Mouse (Mus musculus): Measurements from ENCODE around the gene Slc35f4. TPM values are rescaled to one million over a fixed set of nuclear protein-coding genes. Genes with fewer than 3 reads are reported as not detected.

Gene Slc35f4
- not detected in 2 replicates for polyA plus RNA-seq (2012)

DNA sequence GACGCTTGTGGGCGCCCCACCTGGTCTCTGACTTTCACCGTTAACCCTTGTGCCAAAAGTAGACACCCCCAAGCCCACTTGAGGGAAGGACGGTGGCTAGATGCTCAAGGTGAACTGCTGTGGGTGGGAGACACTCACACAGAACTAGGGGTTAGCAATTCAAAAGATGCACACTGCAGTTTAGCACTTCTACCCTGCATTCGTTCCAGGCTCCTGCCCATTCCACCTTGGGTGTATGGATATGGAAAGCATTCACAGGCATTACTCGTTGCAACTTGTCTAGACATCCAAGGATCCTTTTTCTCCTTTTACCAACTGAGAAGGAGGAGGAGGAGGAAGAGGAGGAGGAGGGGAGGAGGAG lies at the start of gene Slc35f4:
Gene Slc35f4, minus strand, starts transcription at position 116 of the 361 bp plus-strand sequence.
- no peak for TF ChIP-seq GATA1 (IDR thresholded peaks at IDR 0.05; ENCODE audit: low read length)

DNA sequence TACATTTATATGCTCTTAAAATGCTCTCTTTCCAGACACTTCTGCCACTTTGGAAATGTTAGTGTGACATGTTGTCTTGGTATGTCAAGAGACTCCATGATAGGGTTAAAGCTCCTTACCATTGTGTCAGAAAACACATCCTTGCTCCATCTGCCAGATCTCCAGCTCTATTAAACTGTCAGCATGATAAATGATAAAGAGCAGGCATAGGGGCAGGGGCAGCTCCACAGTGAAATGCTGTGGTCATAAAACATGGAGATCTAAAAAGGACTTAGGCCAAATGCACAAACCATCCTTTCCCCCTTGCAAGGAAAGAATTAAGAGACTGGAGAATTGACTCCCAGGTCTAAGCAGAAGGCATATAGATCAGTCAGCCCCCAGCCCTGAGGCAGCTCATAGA lies 42.5 kb upstream of the Slc35f4 start:
- TF ChIP-seq GATA1 (IDR thresholded peaks at IDR 0.05; ENCODE audit: low read length), result no peak

DNA sequence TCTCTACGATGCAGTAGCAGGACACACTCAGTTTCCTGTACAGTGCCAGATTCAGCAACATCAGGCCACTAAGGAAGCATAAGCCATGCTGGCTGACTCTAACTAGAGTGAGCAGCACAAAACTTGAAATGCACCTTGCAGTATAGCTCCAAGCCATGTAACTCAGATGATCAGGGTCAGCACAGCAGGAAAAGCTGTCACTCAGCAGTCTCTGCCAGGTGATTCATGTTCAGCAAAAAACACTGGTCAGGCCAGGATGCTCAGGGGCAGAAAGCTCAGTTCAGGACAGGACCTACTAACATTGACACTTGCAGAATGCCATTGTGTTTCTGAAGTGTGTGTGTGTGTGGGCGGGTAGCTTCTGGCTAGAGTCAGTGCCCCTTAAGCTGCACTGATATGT lies 34.9 kb upstream of the Slc35f4 start:
- no peak for TF ChIP-seq GATA1 (IDR thresholded peaks at IDR 0.05; ENCODE audit: low read length)

DNA sequence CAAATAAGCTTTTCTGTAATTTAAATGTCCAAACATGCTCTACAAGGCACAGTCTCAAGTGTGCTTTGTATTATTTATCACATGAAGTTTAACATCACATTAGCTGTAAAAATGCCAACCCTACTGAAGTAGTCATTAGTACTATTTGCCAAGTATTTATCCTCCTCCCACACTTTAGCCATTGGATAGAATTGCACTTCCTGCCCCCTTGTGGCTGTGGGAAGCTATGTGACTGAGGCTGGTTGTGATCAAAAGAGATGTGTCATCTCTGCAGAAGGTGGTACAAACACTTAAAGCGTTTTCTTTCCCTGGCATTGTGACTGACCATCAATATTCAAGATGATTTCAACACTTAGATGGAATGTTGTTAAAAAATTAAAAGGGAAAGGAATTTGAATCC lies 14.3 kb upstream of the Slc35f4 start:
- no peak for TF ChIP-seq GATA1 (IDR thresholded peaks at IDR 0.05; ENCODE audit: low read length)

DNA sequence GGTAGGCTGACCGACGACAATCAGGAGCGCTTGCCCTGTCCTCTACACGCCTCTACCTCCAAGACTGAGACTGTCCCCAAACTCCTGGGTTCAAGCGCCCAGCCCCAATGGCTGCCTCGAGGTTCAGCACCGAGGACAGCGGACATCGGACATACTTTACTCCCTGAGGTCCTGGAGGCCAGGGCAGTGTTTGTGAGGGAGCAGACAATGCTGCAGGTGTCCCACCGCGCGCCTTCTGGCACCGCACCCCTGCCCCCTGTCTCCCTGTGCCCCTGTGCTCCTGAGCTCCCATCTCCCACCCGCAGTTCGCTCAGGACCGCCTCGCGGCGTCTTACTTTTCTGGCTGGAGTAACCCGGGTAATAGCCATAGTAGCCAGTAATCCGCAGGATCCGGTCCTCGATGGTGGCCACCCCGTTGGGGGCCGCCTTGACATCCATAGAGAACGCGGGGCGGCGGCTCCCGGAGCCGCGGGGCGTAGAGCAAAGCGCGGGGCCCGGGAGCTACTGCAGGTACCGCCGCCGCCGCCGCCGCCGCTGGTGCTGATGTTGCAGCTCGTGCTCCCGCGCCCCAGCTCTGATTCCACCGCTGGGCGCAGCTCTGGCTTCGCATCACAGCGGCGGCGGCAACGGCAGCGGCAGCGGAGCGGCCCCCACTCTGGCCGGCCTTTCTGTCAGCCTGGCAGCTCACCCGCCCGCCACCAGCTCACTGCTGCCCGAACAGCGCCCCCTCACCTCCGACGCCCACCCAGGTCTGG lies 493 bp downstream of the Slc35f4 start:
- no peak for TF ChIP-seq GATA1 (IDR thresholded peaks at IDR 0.05; ENCODE audit: low read length)

DNA sequence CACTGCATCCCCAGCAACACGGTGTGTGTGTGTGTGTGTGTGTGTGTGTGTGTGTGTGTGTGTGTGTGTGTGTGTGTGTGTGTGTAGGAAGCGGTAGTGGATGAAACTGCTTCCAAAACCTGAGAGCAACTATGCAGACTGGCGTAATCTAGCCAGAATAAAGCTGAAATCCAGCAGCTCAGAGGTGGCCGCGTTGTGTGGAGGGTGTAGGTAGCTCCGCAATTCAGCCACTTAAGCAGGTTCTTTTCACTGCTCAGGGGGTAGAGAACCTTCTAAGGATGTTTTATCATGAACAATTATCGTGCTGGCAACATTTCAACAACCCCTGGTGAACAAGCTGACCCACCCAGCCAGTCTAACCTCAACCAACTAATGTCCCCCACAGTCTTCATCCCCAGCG lies 1.2 kb downstream of the Slc35f4 start:
- TF ChIP-seq GATA1 (IDR thresholded peaks at IDR 0.05; ENCODE audit: low read length), result no peak

DNA sequence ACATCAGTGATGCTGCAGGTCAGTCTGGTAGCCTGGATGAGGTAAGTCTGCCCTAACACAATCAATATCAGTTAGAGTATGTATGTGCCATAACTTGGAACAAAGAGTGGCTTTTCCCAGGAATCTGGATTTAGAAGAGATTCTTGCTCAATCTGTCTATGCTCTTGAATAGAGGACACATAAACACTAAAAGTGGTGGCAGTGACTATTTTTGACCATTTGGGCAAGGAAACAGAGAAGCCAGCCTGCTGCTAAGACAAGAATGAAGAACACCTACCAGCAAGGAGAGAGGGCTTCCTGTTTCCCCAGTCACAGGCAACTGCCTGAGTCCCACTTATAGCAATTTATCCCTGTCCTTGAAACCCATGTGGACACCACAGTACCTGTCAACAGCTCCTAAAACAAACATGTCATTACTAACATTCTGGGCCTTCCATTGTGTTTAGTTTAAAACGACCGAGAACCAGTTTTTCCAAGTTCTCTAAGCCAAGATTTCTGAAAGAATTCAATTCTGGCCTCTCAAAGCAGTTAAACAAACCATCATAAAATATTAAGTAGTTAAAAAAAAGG lies 10.7 kb downstream of the Slc35f4 start:
- no peak for TF ChIP-seq GATA1 (IDR thresholded peaks at IDR 0.05; ENCODE audit: low read length)

DNA sequence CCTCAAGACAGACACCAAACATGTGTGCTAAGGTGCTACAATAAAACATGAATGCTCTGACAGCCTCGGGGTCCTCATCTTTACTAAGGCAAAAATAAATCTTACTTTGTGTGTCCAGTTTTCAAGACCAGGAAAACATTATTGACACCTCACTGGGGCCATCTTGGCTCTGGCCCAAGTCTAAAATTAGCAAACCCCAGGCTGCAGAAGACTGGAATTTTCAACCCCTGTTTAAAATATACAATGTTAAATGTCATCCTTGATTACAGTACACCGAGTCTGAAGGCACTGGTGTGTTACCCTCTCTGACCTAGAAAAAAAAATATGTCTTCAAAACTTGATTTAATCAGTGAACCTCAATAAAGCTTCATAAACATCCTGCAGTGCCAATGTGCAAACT lies 11.7 kb downstream of the Slc35f4 start:
- no peak for TF ChIP-seq GATA1 (IDR thresholded peaks at IDR 0.05; ENCODE audit: low read length)

DNA sequence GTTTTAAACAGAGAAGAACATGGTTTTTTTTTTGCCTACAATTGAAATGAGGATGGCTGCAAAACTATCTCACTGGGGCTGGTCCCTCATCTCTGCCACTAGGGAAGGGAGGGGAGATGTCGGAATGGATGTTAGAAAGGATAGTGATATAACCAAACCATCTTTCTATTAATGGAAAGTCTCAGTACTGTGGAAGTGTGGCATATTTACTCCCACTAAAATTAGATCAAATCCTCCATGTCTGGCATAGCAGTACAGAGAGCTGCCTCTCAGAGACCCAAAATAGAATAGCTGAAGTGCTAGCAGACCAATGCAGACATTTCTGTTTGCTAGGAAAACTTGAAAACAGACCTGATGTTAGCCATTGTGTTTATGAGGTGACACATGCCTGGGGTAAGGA lies 30.7 kb downstream of the Slc35f4 start:
- TF ChIP-seq GATA1 (IDR thresholded peaks at IDR 0.05; ENCODE audit: low read length), result no peak

DNA sequence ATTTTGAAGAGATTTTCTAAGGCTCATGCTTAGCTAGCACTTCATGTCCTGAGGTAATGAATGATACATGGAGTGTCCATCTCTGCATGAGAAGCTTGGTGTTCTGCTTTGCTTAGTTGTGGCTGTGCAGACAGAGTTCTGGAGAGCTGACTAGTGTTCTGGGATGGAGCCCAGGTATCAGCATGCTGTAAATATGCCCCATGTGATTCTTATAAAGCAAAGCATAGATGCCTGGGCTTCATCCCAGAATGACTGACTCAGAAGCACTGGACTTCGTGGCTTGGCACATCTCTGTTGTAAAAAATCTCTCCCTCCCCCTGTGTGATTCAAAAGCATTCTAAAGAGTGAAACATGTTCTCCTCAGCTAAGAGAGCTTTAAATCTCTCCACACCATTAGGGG lies 32.1 kb downstream of the Slc35f4 start:
- no peak for TF ChIP-seq GATA1 (IDR thresholded peaks at IDR 0.05; ENCODE audit: low read length)

DNA sequence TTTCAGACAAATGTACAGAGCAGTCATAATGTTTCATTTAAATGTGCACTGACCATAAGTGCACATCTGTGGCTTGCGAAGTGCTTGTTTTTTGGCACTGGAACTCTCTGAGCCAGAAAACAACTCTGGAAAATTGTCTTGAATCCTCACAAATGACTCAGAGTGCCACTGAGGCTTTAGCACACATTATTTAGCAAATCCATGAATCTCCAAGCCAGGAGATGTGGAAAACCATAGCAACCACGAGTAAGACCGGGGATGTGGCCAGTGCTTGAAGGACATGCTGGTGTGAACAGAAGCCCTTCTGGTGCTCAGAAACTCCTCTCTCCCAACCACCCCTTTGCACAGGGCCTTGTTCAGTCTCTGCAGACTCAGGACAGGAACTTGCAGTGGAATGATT lies 33.3 kb downstream of the Slc35f4 start:
- no peak for TF ChIP-seq GATA1 (IDR thresholded peaks at IDR 0.05; ENCODE audit: low read length)

DNA sequence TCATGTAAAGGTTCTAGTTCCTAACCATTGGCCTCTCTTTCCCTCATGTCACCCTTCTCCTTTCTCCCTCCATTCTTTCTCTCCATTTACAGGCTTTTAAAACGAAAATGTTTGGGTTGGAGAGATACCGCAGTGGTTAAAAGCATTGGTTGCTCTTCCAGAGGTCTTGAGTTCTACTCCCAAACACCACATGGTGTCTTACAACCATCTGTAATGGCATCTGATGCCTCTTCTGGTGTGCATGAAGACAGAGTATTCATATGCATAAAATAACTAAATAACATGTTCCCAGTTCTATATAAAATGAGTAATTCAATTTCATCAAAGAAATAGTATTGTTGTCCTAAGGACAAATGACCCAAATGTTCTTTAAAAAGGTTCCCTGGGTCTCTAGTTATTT lies 49.2 kb downstream of the Slc35f4 start:
- TF ChIP-seq GATA1 (IDR thresholded peaks at IDR 0.05; ENCODE audit: low read length), result no peak

DNA sequence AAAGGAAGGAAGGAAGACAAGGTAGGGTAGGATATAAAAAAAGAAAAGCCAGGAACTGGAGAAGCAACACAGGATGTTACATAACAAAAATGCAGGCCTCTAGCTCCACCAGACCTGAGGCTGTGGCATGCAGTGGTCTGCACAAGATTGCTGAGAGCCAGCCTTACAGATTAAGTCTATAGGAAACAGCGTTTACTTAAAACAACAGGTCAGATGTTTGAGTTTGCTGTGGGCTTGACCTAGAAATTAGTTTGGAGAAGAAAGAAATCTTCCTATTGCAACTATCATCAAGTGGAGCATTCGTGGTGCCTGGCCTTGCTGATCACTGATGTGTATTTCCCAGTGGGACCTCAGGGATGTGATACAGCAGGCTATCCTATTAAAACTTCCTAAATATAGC lies 64.1 kb downstream of the Slc35f4 start:
- no peak for TF ChIP-seq GATA1 (IDR thresholded peaks at IDR 0.05; ENCODE audit: low read length)

DNA sequence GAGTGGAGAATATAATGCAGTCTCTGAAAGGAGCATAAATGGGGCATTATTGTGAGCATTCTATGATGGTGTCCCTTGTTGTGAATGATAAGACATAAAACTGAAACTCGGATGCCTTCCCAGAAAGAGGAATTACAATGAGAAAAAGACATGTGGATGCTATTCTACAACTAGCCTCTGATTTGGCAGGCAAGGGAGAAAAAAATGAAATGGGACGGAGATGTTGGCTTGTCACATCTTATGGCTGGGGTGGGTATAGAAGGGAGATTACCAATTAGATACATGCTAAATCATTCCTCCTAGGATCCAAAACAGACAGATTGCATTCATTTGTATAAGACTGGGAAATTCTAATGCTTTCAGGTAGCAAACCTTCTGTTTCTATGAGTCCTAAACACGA lies 65.0 kb downstream of the Slc35f4 start:
- TF ChIP-seq GATA1 (IDR thresholded peaks at IDR 0.05; ENCODE audit: low read length), result no peak

DNA sequence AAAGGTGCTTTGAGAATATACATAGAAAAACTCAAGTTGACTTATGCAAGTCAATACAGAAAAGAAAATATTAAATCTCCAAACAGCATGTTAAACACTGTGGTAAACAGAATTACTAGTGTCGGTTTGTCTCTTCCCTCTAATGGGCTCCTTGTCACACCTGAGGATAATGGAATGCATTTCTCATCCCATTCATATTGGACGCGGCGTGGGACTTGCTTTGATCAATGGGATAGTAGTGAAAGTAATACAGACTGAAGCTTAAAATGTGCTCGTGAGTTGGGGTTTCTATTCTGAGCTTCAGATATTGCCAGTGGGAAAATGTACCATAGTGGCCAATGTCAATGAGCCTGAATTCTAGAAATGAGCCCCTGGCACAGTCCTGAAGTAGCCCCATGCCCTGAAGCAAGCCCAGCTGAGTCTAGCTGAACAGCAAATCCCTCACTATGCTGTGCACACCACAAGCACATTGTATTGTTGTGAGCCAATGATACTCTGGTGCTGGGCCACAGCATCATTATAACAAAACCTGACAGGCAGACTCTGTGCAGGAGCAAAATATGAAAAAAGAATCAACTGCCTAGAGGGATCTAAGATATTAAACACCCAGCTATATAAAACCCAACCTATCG lies 71.4 kb downstream of the Slc35f4 start:
- TF ChIP-seq GATA1 (IDR thresholded peaks at IDR 0.05; ENCODE audit: low read length), result no peak

DNA sequence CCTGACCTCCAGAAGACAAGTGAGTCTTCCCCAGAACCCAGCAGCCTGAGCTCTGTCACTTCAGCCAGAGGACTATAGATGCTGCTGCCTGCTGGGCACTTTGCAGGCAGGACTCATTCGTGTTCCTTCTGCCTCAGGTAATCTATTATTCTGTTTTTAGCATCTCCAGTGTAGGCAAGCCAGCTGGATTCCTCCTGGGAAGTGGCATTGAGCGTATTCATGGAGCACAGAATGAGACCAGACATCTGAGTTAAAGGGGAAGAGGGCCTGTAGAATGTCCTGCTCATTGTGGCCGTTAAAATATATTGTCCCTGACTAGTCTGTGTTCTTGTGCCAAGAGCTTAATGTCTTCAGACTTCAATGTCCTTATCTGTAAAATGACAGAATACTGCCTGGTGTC lies 72.1 kb downstream of the Slc35f4 start:
- TF ChIP-seq GATA1 (IDR thresholded peaks at IDR 0.05; ENCODE audit: low read length), result no peak

DNA sequence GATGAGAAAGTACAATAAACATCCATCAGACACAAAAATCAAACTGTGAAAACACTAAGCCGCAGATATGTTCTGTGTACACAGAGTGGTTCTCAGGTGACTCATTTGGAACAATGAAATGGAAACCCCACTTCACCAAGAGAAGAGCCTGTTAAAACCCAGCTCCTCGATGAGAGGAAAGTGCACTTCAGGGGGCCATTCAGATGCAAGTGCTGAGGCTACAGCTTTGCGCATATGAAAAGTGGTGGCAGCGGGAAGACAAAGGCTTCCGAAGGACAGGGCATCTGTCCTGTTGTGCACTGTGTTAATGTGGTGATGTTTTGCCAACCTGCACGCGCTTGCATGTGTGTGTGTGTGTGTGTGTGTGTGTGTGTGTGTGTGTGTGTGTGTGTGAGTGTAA lies 78.2 kb downstream of the Slc35f4 start:
- no peak for TF ChIP-seq GATA1 (IDR thresholded peaks at IDR 0.05; ENCODE audit: low read length)
